Mouse (Mus musculus) limb, embryonic 15.5 days (tissue): ENCODE measurements around the gene Papln. TPM values are rescaled to one million over a fixed set of nuclear protein-coding genes. Genes with fewer than 3 reads are reported as not detected.

Source experiments
- ATAC-seq: fragments of 200-750 bp; cut with Nextera tagmentation; 2 replicates; pipeline ENCODE4 v1.8.0; 2017; ENCODE audit warnings: low read depth, moderate TSS enrichment; ENCODE audit not compliant: insufficient number of reproducible peaks, low FRiP score, low TSS enrichment
- H3K27ac ChIP-seq: fragments of 300-500 bp; sonication (generic); 2 replicates; pipeline ENCODE4 v1.5.1; 2015; ENCODE audit warnings: moderate library complexity, mild to moderate bottlenecking, inconsistent platforms
- H3K27me3 ChIP-seq: fragments of 300-500 bp; sonication (generic); 2 replicates; pipeline ENCODE4 v1.6.1; 2015; ENCODE audit warnings: inconsistent platforms
- H3K36me3 ChIP-seq: fragments of 300-500 bp; sonication (generic); 2 replicates; pipeline ENCODE4 v1.6.1; 2015; ENCODE audit warnings: inconsistent platforms
- H3K4me1 ChIP-seq: fragments of 300-500 bp; sonication (generic); 2 replicates; pipeline ENCODE4 v1.6.1; 2015; ENCODE audit warnings: inconsistent platforms
- H3K4me2 ChIP-seq: fragments of 300-500 bp; sonication (generic); 2 replicates; pipeline ENCODE4 v1.6.1; 2015; ENCODE audit warnings: mild to moderate bottlenecking, inconsistent platforms
- H3K4me3 ChIP-seq: fragments of 300-500 bp; sonication (generic); 2 replicates; pipeline ENCODE4 v1.5.1; 2015; ENCODE audit warnings: mild to moderate bottlenecking, inconsistent platforms
- H3K9ac ChIP-seq: fragments of 300-500 bp; sonication (generic); 2 replicates; pipeline ENCODE4 v1.6.1; 2015; ENCODE audit warnings: inconsistent platforms
- H3K9me3 ChIP-seq: fragments of 300-500 bp; sonication (generic); 2 replicates; pipeline ENCODE4 v1.6.1; 2016; ENCODE audit warnings: inconsistent platforms
- WGBS: fragments of 180-500 bp; shearing (Covaris S2); methylation state at CpG from one replicate; pipeline ENCODE4 v1.1.7; 2015; 5-methylcytosine and 5-hydroxymethylcytosine counted together
- polyA plus RNA-seq: library from polyadenylated mRNA; unstranded; fragments of >200 nt; fragmentation: Nextera tagmentation; extraction: Ambion mirVana; gene quantifications from 2 replicates; pipeline ENCODE4 v1.2.1, GENCODE M21; 2015

Papln gene
- polyA plus RNA-seq, 1 experiment from 2014 or later: 5.9 TPM

- no peaks in the 10 kb centered on the region for H3K9me3 ChIP-seq
- no peak overlapping the region for H3K27ac ChIP-seq
- no peaks in the 10 kb centered on the region for H3K27me3 ChIP-seq
- H3K4me3 ChIP-seq: no peak overlapping the region
- 85% methylated on average over 10 of the region's 10 CpGs for WGBS
- H3K4me1 ChIP-seq: no peaks in the 10 kb centered on the region
- ATAC-seq: no peak
- H3K4me2 ChIP-seq: no peak overlapping the region
- H3K36me3 ChIP-seq: peaks cover 26% of the 10 kb centered on the region
- no peak overlapping the region for H3K9ac ChIP-seq
These were observed 78.2 kb downstream of the Papln start for GRCm38 (mm10) chr12:83841409-83842190.

Other genes with a start within 250 kb of the Papln start
- gene Dcaf4, start 243.2 kb upstream of the Papln start, polyA plus RNA-seq: 53.0 and 55.7 TPM in 2 replicates
- 17.9 and 18.2 TPM in 2 replicates for gene Zfyve1, start 166.4 kb upstream of the Papln start, polyA plus RNA-seq
- gene Rbm25, start 132.4 kb upstream of the Papln start, polyA plus RNA-seq: 225 and 234 TPM in 2 replicates
- gene Psen1, start 75.5 kb upstream of the Papln start, polyA plus RNA-seq: 85.6 and 86.0 TPM in 2 replicates
- 36.6 and 37.5 TPM in 2 replicates for gene Numb, start 158.3 kb downstream of the Papln start, polyA plus RNA-seq
- 9.0 and 11.2 TPM in 2 replicates for gene Riox1, start 187.0 kb downstream of the Papln start, polyA plus RNA-seq
- gene Heatr4, start 221.2 kb downstream of the Papln start, polyA plus RNA-seq: not detected in 2 replicates
- 26.1 and 26.5 TPM in 2 replicates for gene Acot2, start 224.2 kb downstream of the Papln start, polyA plus RNA-seq
- 58.3 and 59.5 TPM in 2 replicates for gene Acot1, start 245.9 kb downstream of the Papln start, polyA plus RNA-seq